Mouse (Mus musculus): ENCODE measurements around the gene Ccl24.
"Not testable (repeated sequence)": the region's sequence is repeated elsewhere in the genome, so short reads cannot be mapped to it uniquely, and the experiment has no call there.

Ccl24 gene

GRCm38 (mm10) chr5:135573006-135573405 lies at the start of gene Ccl24:
TSS of gene Ccl24 (minus strand) at chr5:135573049.
- no peak for DNase-seq

- DNase-seq = no peak
Observed at GRCm38 (mm10) chr5:135621725-135622124, 48.9 kb upstream of the Ccl24 start.

- DNase-seq = no peak
Observed at GRCm38 (mm10) chr5:135620526-135620925, 47.7 kb upstream of the Ccl24 start.

GRCm38 (mm10) chr5:135619741-135620140 lies 46.9 kb upstream of the Ccl24 start:
- not testable (repeated sequence) for DNase-seq

- no peak for DNase-seq
Observed at GRCm38 (mm10) chr5:135609794-135610193, 36.9 kb upstream of the Ccl24 start.

GRCm38 (mm10) chr5:135607581-135607980 lies 34.7 kb upstream of the Ccl24 start:
- DNase-seq = no peak

GRCm38 (mm10) chr5:135606717-135607116 lies 33.9 kb upstream of the Ccl24 start:
- not testable (repeated sequence) for DNase-seq

GRCm38 (mm10) chr5:135604643-135605042 lies 31.8 kb upstream of the Ccl24 start:
- DNase-seq = not testable (repeated sequence)

- DNase-seq = no peak
Observed at GRCm38 (mm10) chr5:135589996-135590784, 17.3 kb upstream of the Ccl24 start.

- no peak for DNase-seq
Observed at GRCm38 (mm10) chr5:135587764-135588163, 14.9 kb upstream of the Ccl24 start.

- no peak for DNase-seq
Observed at GRCm38 (mm10) chr5:135585691-135586090, 12.8 kb upstream of the Ccl24 start.

GRCm38 (mm10) chr5:135582330-135582729 lies 9.5 kb upstream of the Ccl24 start:
- DNase-seq = no peak

- DNase-seq = no peak
Observed at GRCm38 (mm10) chr5:135579331-135579751, 6.5 kb upstream of the Ccl24 start.

GRCm38 (mm10) chr5:135576055-135576454 lies 3.2 kb upstream of the Ccl24 start:
- DNase-seq = no peak

- no peak for DNase-seq
Observed at GRCm38 (mm10) chr5:135568698-135569097, 4.2 kb downstream of the Ccl24 start.

GRCm38 (mm10) chr5:135567556-135568265 lies 5.1 kb downstream of the Ccl24 start:
- no peak for DNase-seq

- DNase-seq = no peak
Observed at GRCm38 (mm10) chr5:135563469-135563868, 9.4 kb downstream of the Ccl24 start, which contains the start of gene Ccl26. TSS of gene Ccl26 (minus strand) at chr5:135563569.

GRCm38 (mm10) chr5:135557671-135558070 lies 15.2 kb downstream of the Ccl24 start:
- no peak for DNase-seq

- peak; percentile 48 for DNase-seq
Observed at GRCm38 (mm10) chr5:135557051-135557450, 15.8 kb downstream of the Ccl24 start.

- DNase-seq = no peak
Observed at GRCm38 (mm10) chr5:135556259-135556658, 16.6 kb downstream of the Ccl24 start.

- no peak for DNase-seq
Observed at GRCm38 (mm10) chr5:135551591-135551990, 21.3 kb downstream of the Ccl24 start.

- peak; percentile 61 for DNase-seq
Observed at GRCm38 (mm10) chr5:135550910-135551309, 21.9 kb downstream of the Ccl24 start.

- no peak for DNase-seq
Observed at GRCm38 (mm10) chr5:135547990-135548389, 24.9 kb downstream of the Ccl24 start.
